Mouse (Mus musculus): Measurements from ENCODE around the gene Sncb. TPM values are rescaled to one million over a fixed set of nuclear protein-coding genes. Genes with fewer than 3 reads are reported as not detected.
A peak's percentile ranks its signal among the peaks of the same experiment; 100 is the strongest.
"Not testable (repeated sequence)": the region's sequence is repeated elsewhere in the genome, so short reads cannot be mapped to it uniquely, and the experiment has no call there.

Gene Sncb
- polyA plus RNA-seq, 1 experiment = 73.6 TPM

DNA sequence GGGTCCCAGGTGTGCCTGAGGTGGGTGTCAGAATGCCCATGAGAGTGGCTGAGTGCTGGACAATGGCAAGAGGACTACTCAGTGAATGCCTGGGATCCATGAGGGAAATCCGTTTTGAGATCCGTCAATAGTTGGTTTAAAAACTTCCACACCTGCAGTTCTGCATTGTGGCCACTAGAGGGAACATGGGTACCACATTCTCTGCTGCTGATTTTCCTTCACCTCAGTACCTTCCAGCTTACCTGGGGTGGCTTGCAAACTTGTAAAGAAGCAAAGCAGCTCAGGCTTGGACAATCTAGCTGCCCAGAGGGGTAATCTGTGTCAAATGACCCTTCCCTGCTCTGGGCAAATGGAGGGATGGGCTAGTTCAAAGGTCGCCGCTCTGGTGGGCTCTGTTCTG lies 31.0 kb upstream of the Sncb start:
- DNase-seq (ENCODE audit: low read depth) = peak; percentile 68
- TF ChIP-seq CTCF (IDR thresholded peaks at IDR 0.05; ENCODE audit: borderline replicate concordance, extremely low read depth, insufficient read depth, insufficient read length) (peak; percentile 88; the same call in 1 of the 2 replicates), POLR2A (IDR thresholded peaks at IDR 0.05; ENCODE audit: borderline replicate concordance, extremely low read depth, insufficient read depth, insufficient read length, poor library complexity, severe bottlenecking) (no peak)

DNA sequence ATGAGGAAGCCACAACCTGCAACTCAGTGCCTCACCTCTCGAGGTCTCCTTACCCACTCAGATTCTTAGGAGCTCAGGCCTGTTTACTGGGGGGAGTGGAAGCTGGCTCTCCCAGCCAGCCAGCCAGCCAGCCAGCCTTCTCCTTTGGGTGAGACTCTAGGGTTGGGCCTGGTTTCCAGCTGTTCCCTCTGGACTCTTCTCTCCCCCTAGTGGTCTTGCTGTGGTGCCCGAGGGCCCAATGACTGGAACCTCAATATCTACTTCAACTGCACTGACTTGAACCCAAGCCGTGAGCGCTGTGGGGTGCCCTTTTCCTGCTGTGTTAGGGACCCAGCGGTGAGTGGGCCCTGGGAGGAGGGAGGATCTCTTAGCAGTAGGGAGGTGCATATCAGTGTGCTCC lies 28.4 kb upstream of the Sncb start:
- TF ChIP-seq CTCF (IDR thresholded peaks at IDR 0.05; ENCODE audit: borderline replicate concordance, extremely low read depth, insufficient read depth, insufficient read length) = peak; percentile 28; the same call in 1 of the 2 replicates
- TF ChIP-seq POLR2A (IDR thresholded peaks at IDR 0.05; ENCODE audit: borderline replicate concordance, extremely low read depth, insufficient read depth, insufficient read length, poor library complexity, severe bottlenecking) = no peak
- DNase-seq (ENCODE audit: low read depth) = no peak

DNA sequence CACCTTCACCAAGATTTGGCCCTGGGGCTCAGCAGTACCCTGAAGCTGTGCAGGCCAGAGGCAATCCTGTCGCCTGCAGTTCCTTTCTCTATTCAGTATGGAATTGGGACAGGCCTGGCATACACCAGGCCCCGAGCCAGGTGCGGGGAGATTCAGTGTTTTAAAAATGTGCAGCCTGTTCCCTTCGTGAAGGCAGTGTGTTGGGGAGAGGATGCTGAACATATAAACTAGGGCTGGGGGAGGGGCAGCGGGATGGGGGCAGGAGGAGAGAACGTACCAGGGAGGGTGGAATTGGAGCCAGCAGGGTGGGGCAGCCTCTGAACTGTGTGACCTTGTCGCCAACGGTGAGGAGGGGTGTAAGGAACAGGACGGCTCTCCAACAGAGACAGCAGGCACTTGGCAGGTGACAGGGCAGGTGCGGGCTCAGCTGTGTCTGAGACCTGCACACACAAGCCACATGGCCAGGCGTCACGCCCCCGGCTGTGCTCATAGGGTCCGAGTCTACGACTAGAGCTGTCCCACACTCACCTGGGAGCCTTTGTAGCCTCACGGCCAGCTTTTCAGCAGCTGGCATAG lies 27.7 kb upstream of the Sncb start:
- no peak for DNase-seq (ENCODE audit: low read depth)
- TF ChIP-seq CTCF (IDR thresholded peaks at IDR 0.05; ENCODE audit: borderline replicate concordance, extremely low read depth, insufficient read depth, insufficient read length) = no peak
- no peak for TF ChIP-seq POLR2A (IDR thresholded peaks at IDR 0.05; ENCODE audit: borderline replicate concordance, extremely low read depth, insufficient read depth, insufficient read length, poor library complexity, severe bottlenecking)

DNA sequence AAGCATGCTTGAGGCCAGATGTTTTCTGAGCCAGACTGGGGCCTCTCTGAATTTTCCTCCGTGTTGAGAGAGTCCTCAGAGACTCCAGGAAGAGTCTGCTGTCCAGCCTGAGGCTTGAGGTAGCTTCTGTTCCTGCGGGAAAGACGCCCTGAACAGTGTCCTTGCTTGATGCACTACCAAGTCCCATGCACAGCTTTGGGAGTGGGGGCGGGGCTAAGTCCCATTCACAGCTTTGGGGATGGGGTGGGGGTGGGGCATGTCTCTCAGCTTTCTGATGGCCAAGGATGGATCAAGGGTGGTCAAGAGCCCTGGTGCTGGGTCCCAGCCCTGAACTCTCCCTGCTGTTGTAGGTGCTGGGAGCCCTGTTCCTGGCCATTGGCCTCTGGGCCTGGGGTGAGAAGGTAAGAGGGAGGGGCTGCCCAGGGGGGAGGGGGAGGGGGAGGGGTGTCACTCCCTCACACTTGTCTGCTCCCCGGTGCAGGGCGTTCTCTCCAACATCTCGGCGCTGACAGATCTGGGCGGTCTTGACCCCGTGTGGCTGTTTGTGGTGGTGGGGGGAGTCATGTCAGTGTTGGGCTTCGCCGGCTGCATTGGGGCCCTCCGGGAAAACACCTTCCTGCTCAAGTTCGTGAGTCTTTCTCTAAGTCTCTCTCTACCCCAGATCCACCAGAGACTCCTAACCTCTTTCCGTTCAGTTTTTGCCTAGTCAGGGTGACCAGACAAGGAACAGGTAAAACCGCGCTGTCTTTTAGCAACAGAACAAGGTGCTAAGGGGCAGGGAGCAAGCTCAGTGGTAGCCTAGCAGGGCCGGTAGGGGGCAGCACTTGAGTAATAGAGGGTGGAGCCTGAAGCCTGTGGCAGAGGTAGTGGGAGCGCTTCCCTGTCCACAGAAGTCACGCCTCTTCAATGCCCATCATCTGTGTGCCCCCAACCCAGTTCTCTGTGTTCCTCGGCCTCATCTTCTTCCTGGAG lies 26.1 kb upstream of the Sncb start:
- TF ChIP-seq POLR2A (IDR thresholded peaks at IDR 0.05; ENCODE audit: borderline replicate concordance, extremely low read depth, insufficient read depth, insufficient read length, poor library complexity, severe bottlenecking) (no peak), CTCF (IDR thresholded peaks at IDR 0.05; ENCODE audit: borderline replicate concordance, extremely low read depth, insufficient read depth, insufficient read length) (peak; percentile 38; the same call in 1 of the 2 replicates)
- no peak for DNase-seq (ENCODE audit: low read depth)

DNA sequence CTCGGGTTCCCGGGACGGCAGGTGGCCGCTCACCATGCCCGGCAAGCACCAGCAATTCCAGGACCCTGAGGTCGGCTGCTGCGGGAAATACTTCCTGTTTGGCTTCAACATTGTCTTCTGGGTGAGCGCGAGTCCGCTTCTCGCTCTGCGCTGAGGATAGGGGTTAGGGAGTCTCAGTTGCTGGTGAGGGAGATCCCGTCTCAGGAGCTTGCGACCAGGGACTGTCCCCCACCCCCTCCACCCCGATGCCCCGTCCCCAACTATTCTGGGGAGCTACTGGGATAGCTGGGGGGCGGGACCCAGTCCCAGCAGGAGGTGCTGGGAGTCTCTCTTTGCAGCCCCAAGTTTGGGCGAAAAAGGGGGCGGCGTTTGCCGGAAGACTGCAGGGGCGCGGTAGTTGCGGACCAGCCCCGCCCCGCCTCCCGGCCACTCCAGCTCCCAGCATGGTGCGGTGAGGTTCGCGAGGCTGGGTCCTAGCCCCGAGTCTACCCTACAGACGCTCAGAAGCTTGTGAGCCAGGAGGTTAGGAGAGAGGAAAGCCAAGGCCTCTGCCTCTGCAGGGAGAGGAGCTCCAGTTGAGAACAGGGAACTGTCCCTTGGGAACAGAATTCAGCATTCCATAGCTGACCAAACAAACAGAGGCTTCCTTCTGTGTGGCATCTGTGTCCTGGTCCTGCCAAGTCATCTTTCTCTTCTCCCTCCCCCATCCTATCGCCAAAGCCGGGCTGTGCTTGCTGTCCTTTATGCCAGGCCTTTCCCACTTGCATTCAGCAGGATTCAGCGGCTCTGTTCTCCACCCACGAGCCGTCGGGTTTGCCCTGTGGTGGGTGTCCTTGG lies 23.4 kb upstream of the Sncb start:
- TF ChIP-seq POLR2A (IDR thresholded peaks at IDR 0.05; ENCODE audit: borderline replicate concordance, extremely low read depth, insufficient read depth, insufficient read length, poor library complexity, severe bottlenecking) (no peak), CTCF (IDR thresholded peaks at IDR 0.05; ENCODE audit: borderline replicate concordance, extremely low read depth, insufficient read depth, insufficient read length) (no peak)
- peak; percentile 42 for DNase-seq (ENCODE audit: low read depth)

DNA sequence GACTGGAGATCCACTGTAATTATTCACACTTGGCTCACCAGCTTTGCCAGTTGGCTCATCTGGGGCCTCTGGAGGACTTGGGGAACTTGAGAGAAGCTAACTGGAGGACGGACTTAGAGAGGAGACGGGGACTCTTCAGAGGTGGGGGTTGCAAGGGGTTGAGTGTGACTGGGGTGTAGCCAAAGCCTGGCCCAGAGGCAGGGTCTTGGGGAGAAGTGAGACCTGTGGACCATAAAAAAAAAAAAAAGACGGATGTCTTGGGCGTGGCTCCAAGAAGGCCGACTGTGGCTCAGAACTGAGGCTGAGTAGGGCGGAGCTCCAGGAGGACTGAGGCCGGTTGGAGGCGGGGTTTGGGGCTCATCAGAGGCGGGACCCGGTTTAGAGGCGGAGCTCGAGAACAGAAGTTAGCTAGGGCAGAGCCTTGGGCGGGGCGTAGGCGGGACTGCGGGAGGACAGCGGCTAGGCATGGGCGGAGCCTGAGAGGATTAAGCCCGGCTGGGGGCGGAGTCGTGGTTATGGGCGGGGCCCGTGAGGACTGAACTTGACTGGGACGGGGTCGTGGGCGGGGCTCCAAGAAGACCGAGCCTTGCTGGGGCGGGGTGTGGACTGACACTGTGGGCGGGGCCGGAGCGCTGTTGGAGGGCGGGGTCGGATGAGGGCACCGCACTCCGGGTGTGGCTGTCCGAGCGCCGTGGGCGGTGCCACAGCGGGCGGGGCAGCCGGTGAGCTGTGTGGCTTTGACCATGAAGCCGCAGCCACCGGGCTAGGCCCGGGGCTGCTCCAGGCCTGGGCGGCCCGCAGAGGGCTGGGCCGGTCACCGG lies 22.6 kb upstream of the Sncb start, which contains the start of gene Tspan17:
Gene Tspan17 (plus strand): TSS at position 638 of the 821 bp plus-strand sequence.
- TF ChIP-seq POLR2A (IDR thresholded peaks at IDR 0.05; ENCODE audit: borderline replicate concordance, extremely low read depth, insufficient read depth, insufficient read length, poor library complexity, severe bottlenecking) = 0 out of 2 replicates have a peak, but pooled peaks have one; percentile 25
- no peak for TF ChIP-seq CTCF (IDR thresholded peaks at IDR 0.05; ENCODE audit: borderline replicate concordance, extremely low read depth, insufficient read depth, insufficient read length)
- peak; percentile 97 for DNase-seq (ENCODE audit: low read depth)

DNA sequence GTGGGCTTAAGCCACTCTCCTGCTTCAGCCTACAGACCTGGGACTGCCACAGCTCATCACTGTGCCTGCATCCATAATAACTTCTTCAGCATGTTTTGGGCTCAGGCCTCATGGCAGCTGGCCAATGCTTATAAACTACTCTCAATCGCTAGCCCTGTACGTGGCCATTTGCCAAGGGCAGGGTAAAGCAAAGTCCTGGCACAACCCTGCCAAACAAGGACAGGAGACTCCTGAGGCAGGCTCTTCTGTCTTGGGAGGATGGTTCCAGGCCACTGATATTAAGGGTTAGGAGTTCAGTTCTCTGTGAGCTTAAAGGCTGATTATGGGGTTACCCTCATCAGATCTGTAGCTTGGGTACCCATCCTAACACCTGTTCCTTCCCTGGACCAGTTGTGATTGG lies 21.2 kb upstream of the Sncb start:
- not testable (repeated sequence) for DNase-seq (ENCODE audit: low read depth)

DNA sequence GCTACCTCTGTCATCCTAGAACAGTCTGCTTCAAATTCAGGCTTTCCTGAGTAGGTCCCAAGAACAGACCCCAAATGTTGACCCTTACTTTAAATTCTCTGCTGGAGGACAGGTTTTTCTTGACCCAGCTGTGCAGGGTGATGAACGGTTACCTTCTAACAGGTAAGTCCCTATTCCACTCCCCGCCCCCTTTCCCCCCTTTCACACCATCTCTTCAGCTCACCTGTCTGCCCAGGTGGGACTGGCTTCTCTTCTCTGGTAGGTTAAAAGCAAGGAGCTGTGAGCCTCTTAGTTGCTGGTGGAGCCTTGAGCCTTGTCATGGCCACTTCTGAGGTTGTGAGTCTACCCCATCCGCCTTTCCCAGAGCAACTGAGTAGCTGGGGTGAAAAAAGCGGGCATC lies 17.3 kb upstream of the Sncb start, which contains the start of gene Eif4e1b:
Gene Eif4e1b (plus strand): TSS at position 301 of the 400 bp plus-strand sequence.
- TF ChIP-seq CTCF (IDR thresholded peaks at IDR 0.05; ENCODE audit: borderline replicate concordance, extremely low read depth, insufficient read depth, insufficient read length) = no peak
- no peak for TF ChIP-seq POLR2A (IDR thresholded peaks at IDR 0.05; ENCODE audit: borderline replicate concordance, extremely low read depth, insufficient read depth, insufficient read length, poor library complexity, severe bottlenecking)
- DNase-seq (ENCODE audit: low read depth) = no peak

DNA sequence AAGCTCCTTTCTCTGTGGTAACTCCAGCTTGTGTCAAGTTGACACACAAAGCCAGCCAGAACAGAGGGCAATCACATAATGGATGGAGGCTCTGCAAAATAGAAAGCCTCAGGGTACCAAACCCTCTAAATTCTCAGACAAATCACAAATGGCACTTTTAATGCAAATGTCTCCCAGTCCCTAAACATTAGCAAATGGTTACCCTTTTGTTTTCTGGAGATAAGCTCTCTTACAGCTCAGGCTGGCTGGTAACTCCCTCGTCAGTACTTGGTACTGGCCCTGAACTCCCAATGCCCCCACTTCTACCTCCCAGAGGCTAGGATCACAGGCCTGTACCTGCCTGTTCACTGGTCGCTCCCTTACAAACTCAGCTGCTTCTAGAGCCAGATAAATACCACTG lies 16.8 kb upstream of the Sncb start:
- TF ChIP-seq CTCF (IDR thresholded peaks at IDR 0.05; ENCODE audit: borderline replicate concordance, extremely low read depth, insufficient read depth, insufficient read length) (no peak), POLR2A (IDR thresholded peaks at IDR 0.05; ENCODE audit: borderline replicate concordance, extremely low read depth, insufficient read depth, insufficient read length, poor library complexity, severe bottlenecking) (no peak)
- DNase-seq (ENCODE audit: low read depth) = no peak

DNA sequence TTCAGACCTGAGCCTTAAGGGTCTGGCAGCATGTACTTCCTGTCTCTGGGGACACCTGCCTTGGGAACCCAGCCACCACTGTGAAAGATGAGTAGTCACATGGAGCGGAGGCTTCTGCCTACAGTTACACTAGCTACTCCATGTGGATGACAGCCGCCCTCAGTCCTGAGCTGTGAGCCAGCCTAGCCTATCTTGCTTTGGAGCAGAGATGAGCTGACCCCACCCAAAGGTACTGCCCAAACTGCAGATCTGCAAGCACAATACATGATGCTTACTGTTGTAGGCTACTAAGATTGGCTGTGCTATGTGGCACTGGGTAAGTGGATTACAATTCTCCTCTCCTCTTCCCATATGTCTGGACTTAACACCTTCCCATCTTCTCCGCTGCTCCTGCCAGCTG lies 14.7 kb upstream of the Sncb start:
- no peak for TF ChIP-seq POLR2A (IDR thresholded peaks at IDR 0.05; ENCODE audit: borderline replicate concordance, extremely low read depth, insufficient read depth, insufficient read length, poor library complexity, severe bottlenecking)
- TF ChIP-seq CTCF (IDR thresholded peaks at IDR 0.05; ENCODE audit: borderline replicate concordance, extremely low read depth, insufficient read depth, insufficient read length) = no peak
- DNase-seq (ENCODE audit: low read depth) = no peak
